Mouse (Mus musculus) frontal cortex, adult 2 months (tissue): Measurements from ENCODE around the gene Fam229b. TPM values are rescaled to one million over a fixed set of nuclear protein-coding genes. Genes with fewer than 3 reads are reported as not detected.

Experiments
- DNase-seq, 2 experiments: peaks; one replicate each; pipeline ENCODE4 v3.0.0; 2022; ENCODE audit warnings: low spot score in 1 of 2; ENCODE audit errors: extremely low spot score in 1 of 2
- polyA plus RNA-seq: library from polyadenylated mRNA; depleted of rRNA; stranded (reverse); fragments of >200 nt; gene quantifications from 2 replicates; pipeline ENCODE4 v1.2.3, GENCODE M21; 2012; rRNA removed

Gene Fam229b
- 24.2 and 29.7 TPM in 2 replicates for polyA plus RNA-seq

- DNase-seq, result peak; percentile 95 to 96
Observed at GRCm38 (mm10) chr10:39133462-39134310, at the start of gene Fam229b, which contains the start of gene Tube1. Gene Fam229b, minus strand, starts transcription at chr10:39133914. Gene Tube1, plus strand, starts transcription at chr10:39133976.

- no peak for DNase-seq
Observed at GRCm38 (mm10) chr10:39176981-39177380, 43.3 kb upstream of the Fam229b start.

- peak in 1 of 2 experiments; percentile 28 for DNase-seq
Observed at GRCm38 (mm10) chr10:39173077-39173476, 39.4 kb upstream of the Fam229b start.

- no peak for DNase-seq
Observed at GRCm38 (mm10) chr10:39172540-39172931, 38.8 kb upstream of the Fam229b start.

- DNase-seq, result peak; percentile 85 to 96
Observed at GRCm38 (mm10) chr10:39171603-39172539, 38.2 kb upstream of the Fam229b start.

- DNase-seq, result peak; percentile 88 to 98
Observed at GRCm38 (mm10) chr10:39171134-39171533, 37.4 kb upstream of the Fam229b start.

- no peak for DNase-seq
Observed at GRCm38 (mm10) chr10:39170706-39171105, 37.0 kb upstream of the Fam229b start.

- peak; percentile 42 to 87 for DNase-seq
Observed at GRCm38 (mm10) chr10:39170181-39170580, 36.5 kb upstream of the Fam229b start.

GRCm38 (mm10) chr10:39169642-39170041 is 35.9 kb upstream of the Fam229b start:
- no peak for DNase-seq

GRCm38 (mm10) chr10:39167611-39168010 is 33.9 kb upstream of the Fam229b start:
- no peak for DNase-seq

GRCm38 (mm10) chr10:39165632-39166115 is 32.0 kb upstream of the Fam229b start:
- DNase-seq, result peak; percentile 48 to 75

GRCm38 (mm10) chr10:39163694-39164093 is 30.0 kb upstream of the Fam229b start, which contains the start of gene Ccn6:
Gene Ccn6, minus strand, starts transcription at chr10:39163794.
- no peak for DNase-seq

GRCm38 (mm10) chr10:39162666-39163484 is 29.2 kb upstream of the Fam229b start:
- no peak for DNase-seq

GRCm38 (mm10) chr10:39161406-39161805 is 27.7 kb upstream of the Fam229b start:
- no peak for DNase-seq

GRCm38 (mm10) chr10:39158306-39158705 is 24.6 kb upstream of the Fam229b start:
- no peak for DNase-seq

- no peak for DNase-seq
Observed at GRCm38 (mm10) chr10:39157321-39157720, 23.6 kb upstream of the Fam229b start.

GRCm38 (mm10) chr10:39156719-39157118 is 23.0 kb upstream of the Fam229b start:
- DNase-seq, result no peak

GRCm38 (mm10) chr10:39142216-39142615 is 8.5 kb upstream of the Fam229b start:
- DNase-seq, result no peak

- DNase-seq, result no peak
Observed at GRCm38 (mm10) chr10:39141401-39141800, 7.7 kb upstream of the Fam229b start.

GRCm38 (mm10) chr10:39140843-39141242 is 7.1 kb upstream of the Fam229b start:
- no peak for DNase-seq
